Mouse (Mus musculus) stomach, embryonic 16.5 days (tissue): ENCODE results near the gene Rgs11. TPM values are rescaled to one million over a fixed set of nuclear protein-coding genes. Genes with fewer than 3 reads are reported as not detected.

Experiments
- ATAC-seq: fragments of 200-750 bp; cut with Nextera tagmentation; 2 replicates; pipeline ENCODE4 v1.8.0; 2017; ENCODE audit warnings: moderate number of reproducible peaks, moderate TSS enrichment; ENCODE audit not compliant: insufficient read depth, low FRiP score
- H3K27ac ChIP-seq: fragments of 300-500 bp; sonication (generic); 2 replicates; pipeline ENCODE4 v1.5.1; 2014; ENCODE audit warnings: low read length
- H3K27me3 ChIP-seq: fragments of 300-500 bp; sonication (generic); 2 replicates; pipeline ENCODE4 v1.6.1; 2014; ENCODE audit warnings: low read length, control low read depth, mixed read lengths; ENCODE audit not compliant: control insufficient read depth, insufficient read depth
- H3K36me3 ChIP-seq: fragments of 300-500 bp; sonication (generic); 2 replicates; pipeline ENCODE4 v1.6.1; 2014; ENCODE audit warnings: low read length; ENCODE audit not compliant: control insufficient read depth, insufficient read depth
- H3K4me1 ChIP-seq: fragments of 300-500 bp; sonication (generic); 2 replicates; pipeline ENCODE4 v1.6.1; 2014; ENCODE audit warnings: low read length, control low read depth, mixed read lengths; ENCODE audit not compliant: control insufficient read depth, insufficient read depth
- H3K4me2 ChIP-seq: fragments of 300-500 bp; sonication (generic); 2 replicates; pipeline ENCODE4 v1.6.1; 2014; ENCODE audit warnings: low read depth, low read length, mixed read lengths
- H3K4me3 ChIP-seq: fragments of 300-500 bp; sonication (generic); replicated peaks from 2 replicates; pipeline ENCODE4 v1.5.1; 2014; ENCODE audit warnings: mild to moderate bottlenecking, low read length
- H3K9ac ChIP-seq: fragments of 300-500 bp; sonication (generic); 2 replicates; pipeline ENCODE4 v1.6.1; 2014; ENCODE audit warnings: low read length
- H3K9me3 ChIP-seq: fragments of 300-500 bp; sonication (generic); replicated peaks from 2 replicates; pipeline ENCODE4 v1.6.1; 2016; ENCODE audit warnings: low read length, control low read depth; ENCODE audit not compliant: control insufficient read depth
- WGBS: fragments of 180-500 bp; shearing (Covaris S2); extraction: QIAGEN DNeasy Blood & Tissue Kit; methylation state at CpG from one replicate; pipeline ENCODE4 v1.1.7; 2014; 5-methylcytosine and 5-hydroxymethylcytosine counted together
- polyA plus RNA-seq: library from polyadenylated mRNA; unstranded; fragments of >200 nt; fragmentation: Nextera tagmentation; extraction: Ambion mirVana; gene quantifications from 2 replicates; pipeline ENCODE4 v1.2.1, GENCODE M21; 2015

Rgs11 gene
- polyA plus RNA-seq, 1 experiment from 2014 or later = 40.3 TPM

DNA sequence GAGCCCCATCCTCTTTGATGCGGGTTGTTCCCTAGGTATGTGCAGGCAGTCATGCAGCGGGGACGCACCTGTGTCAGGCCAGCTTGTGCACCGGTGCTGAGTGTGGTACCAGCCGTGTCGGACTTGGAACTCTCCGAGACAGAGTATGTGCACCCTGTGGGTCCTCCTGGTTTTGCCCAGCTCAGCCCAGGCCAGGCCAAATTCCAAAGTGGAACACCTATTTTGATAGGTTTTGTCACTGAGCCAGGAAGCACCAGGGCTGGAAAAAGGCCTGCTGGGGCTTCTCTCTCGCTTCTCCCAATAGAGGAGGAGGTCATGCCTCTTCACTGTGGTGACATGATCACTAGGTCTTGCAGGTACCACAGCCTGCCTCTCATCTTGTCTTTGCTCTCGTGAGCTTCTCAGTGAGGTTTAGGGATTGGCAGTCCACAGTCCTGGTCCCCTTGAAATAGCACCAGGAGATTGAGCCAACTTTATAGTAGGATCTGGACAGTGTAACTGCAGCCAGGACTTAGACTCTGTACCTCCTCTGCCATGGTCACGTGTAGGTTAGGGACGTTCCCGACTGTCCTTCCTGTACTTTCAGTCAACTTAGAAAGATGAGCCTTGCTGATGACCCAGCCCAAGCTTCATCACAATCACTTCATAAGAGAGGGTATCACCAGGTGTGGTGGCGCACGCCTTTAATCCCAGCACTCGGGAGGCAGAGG lies 10.1 kb upstream of the Rgs11 start:
- H3K36me3 ChIP-seq = peaks cover 40% of the 10 kb centered on the region
- no peak overlapping the region for H3K27ac ChIP-seq
- H3K4me2 ChIP-seq = no peak overlapping the region
- WGBS = 96% methylated on average over 15 of the region's 15 CpGs
- H3K9ac ChIP-seq = no peak overlapping the region
- no peak overlapping the region for H3K4me3 ChIP-seq
- H3K9me3 ChIP-seq = no peaks in the 10 kb centered on the region
- H3K4me1 ChIP-seq = no peaks in the 10 kb centered on the region
- no peak for ATAC-seq
- no peaks in the 10 kb centered on the region for H3K27me3 ChIP-seq

DNA sequence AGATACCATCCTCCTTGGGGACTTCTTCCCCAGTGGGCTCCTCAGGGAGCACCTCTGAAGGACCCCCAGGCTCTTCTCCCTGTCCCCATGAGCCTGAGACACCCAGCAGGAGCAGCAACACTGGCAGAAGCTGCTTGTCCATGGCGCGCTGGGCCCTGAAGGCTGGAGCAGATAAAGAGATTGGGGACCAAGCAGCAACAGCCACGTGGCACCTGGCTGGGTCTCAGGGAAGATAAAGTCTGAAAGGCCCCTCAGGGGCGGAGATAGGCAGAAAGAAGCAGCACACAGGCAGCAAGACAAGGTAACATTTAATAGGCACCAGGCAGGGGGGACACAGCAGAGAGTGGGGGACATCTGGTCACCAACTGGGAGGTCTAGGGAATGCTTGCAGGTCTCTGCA lies 3.9 kb upstream of the Rgs11 start, which contains the start of gene Pdia2:
Gene Pdia2, minus strand, starts transcription at position 196 of the 400 bp plus-strand sequence.
- no peak within 1 kb of the TSS; the same call in 1 of the 2 replicates for H3K4me2 ChIP-seq
- WGBS = 62% methylated on average over 4 of the region's 4 CpGs

DNA sequence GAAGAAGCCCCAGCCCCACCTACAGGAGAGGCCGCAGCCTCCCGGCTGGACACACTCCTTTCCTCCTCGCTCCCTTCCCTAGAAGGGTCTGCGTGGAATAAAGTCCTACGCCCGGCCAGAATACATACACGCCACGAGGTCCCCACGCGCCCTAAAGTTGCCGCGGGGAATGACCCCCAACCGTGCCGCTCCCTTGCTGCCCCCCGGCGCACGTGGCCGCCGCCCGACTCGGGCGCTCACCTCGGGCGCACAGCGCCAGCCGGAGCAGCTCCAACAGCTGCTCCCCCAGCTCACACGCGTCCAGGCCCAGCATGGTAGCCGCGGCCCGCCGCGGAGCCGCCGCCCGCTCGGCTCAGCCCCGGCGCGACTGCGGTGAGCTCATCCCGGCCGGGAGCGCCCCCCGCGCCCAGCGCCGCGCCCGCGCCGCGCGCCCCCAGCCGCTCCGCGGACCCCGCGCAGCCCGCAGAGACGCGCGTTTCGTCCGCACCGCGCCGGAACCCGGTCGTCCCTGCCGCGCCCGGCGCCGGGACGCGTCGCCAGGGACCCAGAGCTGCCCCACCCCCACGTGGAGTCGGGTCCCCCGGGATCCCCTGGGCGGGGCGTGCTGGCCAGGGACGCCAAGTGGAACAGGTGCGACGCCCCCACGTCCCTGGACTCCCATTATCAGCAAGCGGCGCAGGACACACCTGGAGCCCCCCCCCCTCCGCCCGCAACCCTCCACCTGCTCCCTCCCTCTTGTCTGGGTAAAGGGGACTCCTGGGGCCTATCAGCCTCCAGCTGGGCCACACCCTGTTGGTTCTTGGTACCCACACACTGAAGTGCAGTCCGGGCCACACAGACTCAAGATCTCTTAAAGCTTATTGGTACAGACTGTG lies 1.7 kb upstream of the Rgs11 start:
- peak overlapping the region; percentile 78 for H3K9ac ChIP-seq
- ATAC-seq = peak; percentile 70
- H3K27ac ChIP-seq = peak overlapping the region; percentile 60
- H3K9me3 ChIP-seq = no peaks in the 10 kb centered on the region
- under 1% methylated on average over 84 of the region's 92 CpGs for WGBS
- peak overlapping the region; percentile 87 for H3K4me2 ChIP-seq
- H3K4me1 ChIP-seq = peaks cover 15% of the 10 kb centered on the region
- peaks cover 16% of the 10 kb centered on the region; the same call in 1 of the 2 replicates for H3K36me3 ChIP-seq
- peak overlapping the region; percentile 58 for H3K4me3 ChIP-seq
- H3K27me3 ChIP-seq = peaks cover 13% of the 10 kb centered on the region

More for the DNA sequence above, 3.9 kb upstream of the Rgs11 start, which contains the start of gene Pdia2:
- no peak for ATAC-seq
- peaks cover 25% of the 10 kb centered on the region for H3K36me3 ChIP-seq
- H3K4me3 ChIP-seq = no peak within 1 kb of the TSS
- H3K9ac ChIP-seq = no peak within 1 kb of the TSS; the same call in 1 of the 2 replicates
- H3K9me3 ChIP-seq = no peaks in the 10 kb centered on the region
- H3K4me1 ChIP-seq = peaks cover 15% of the 10 kb centered on the region
- H3K27ac ChIP-seq = peak within 1 kb of the TSS; percentile 27; the same call in 1 of the 2 replicates
- H3K27me3 ChIP-seq = peaks cover 13% of the 10 kb centered on the region

GRCm38 (mm10) chr17:26201998-26202397 lies 753 bp upstream of the Rgs11 start:
- ATAC-seq = no peak
- no peak overlapping the region for H3K27ac ChIP-seq
- H3K27me3 ChIP-seq = peaks cover 13% of the 10 kb centered on the region
- H3K4me3 ChIP-seq = no peak overlapping the region
- no peak overlapping the region for H3K4me2 ChIP-seq
- H3K9me3 ChIP-seq = no peaks in the 10 kb centered on the region
- H3K9ac ChIP-seq = no peak overlapping the region
- H3K36me3 ChIP-seq = peaks cover 12% of the 10 kb centered on the region; the same call in 1 of the 2 replicates
- peaks cover 15% of the 10 kb centered on the region for H3K4me1 ChIP-seq

GRCm38 (mm10) chr17:26203321-26203811 lies 615 bp downstream of the Rgs11 start:
- H3K9me3 ChIP-seq = no peaks in the 10 kb centered on the region
- WGBS = 1% methylated on average over 30 of the region's 30 CpGs
- ATAC-seq = peak; percentile 37; the same call in 1 of the 2 replicates
- peaks cover 15% of the 10 kb centered on the region for H3K4me1 ChIP-seq
- H3K4me2 ChIP-seq = peak overlapping the region; percentile 94
- H3K9ac ChIP-seq = peak overlapping the region; percentile 66
- H3K27ac ChIP-seq = no peak overlapping the region
- peaks cover 13% of the 10 kb centered on the region for H3K27me3 ChIP-seq
- H3K4me3 ChIP-seq = peak overlapping the region; percentile 59
- no peaks in the 10 kb centered on the region for H3K36me3 ChIP-seq

GRCm38 (mm10) chr17:26204766-26205165 lies 2.0 kb downstream of the Rgs11 start:
- no peak overlapping the region for H3K4me2 ChIP-seq
- H3K4me1 ChIP-seq = peaks cover 15% of the 10 kb centered on the region
- WGBS = 38% methylated on average over 11 of the region's 11 CpGs
- peaks cover 13% of the 10 kb centered on the region for H3K27me3 ChIP-seq
- H3K4me3 ChIP-seq = no peak overlapping the region
- H3K36me3 ChIP-seq = no peaks in the 10 kb centered on the region
- H3K27ac ChIP-seq = no peak overlapping the region
- H3K9me3 ChIP-seq = no peaks in the 10 kb centered on the region
- H3K9ac ChIP-seq = no peak overlapping the region; the same call in 1 of the 2 replicates
- ATAC-seq = no peak

DNA sequence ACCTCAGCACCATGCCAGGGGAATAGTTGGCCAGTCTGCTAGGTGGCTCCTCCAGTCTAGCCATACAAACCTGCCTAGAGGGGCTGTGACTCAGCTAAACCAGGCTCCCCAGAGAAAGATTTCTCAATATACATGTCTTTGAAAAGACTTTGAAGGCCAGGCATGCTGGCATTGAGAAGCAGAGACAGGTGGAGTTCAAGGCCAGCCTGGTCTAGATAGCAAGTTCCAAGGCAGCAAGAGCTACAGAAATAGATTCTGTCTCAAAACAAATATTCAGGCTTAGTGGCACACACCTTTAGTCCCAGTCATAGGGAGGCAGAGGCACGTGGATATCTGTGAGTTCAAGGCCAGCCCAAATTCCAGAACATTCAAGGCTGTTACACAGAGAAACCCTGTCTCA lies 3.6 kb downstream of the Rgs11 start:
- H3K4me1 ChIP-seq = peaks cover 13% of the 10 kb centered on the region
- no peak overlapping the region for H3K4me2 ChIP-seq
- peaks cover 11% of the 10 kb centered on the region for H3K27me3 ChIP-seq
- no peak overlapping the region for H3K9ac ChIP-seq
- H3K4me3 ChIP-seq = no peak overlapping the region
- no peak overlapping the region for H3K27ac ChIP-seq
- no peaks in the 10 kb centered on the region for H3K36me3 ChIP-seq
- WGBS = 45% methylated on average over 1 of the region's 1 CpGs
- no peaks in the 10 kb centered on the region for H3K9me3 ChIP-seq
- no peak for ATAC-seq

DNA sequence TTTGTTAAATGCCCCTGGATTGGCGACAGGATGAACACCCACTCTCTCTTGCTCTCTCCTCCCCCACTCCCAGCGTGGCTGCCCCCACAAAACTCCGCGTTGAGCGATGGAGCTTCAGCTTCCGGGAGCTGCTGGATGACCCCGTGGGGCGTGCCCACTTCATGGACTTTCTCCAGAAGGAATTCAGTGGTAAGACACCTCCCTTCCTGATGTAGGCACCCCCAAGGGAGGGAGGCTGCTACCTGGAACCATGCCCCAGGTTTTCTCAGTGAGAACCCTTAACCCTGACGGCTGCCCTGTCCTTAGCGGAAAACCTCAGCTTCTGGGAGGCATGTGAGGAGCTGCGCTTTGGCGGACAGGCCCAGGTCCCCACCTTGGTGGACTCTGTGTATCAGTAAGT lies 4.9 kb downstream of the Rgs11 start, which contains the start of gene Arhgdig:
Gene Arhgdig, minus strand, starts transcription at position 101 of the 400 bp plus-strand sequence.
- WGBS = 84% methylated on average over 12 of the region's 12 CpGs
- Histone ChIP-seq H3K4me3 (no peak within 1 kb of the TSS), H3K9ac (no peak within 1 kb of the TSS), H3K9me3 (no peaks in the 10 kb centered on the region), H3K36me3 (no peaks in the 10 kb centered on the region), H3K27ac (no peak within 1 kb of the TSS), H3K27me3 (no peaks in the 10 kb centered on the region; the same call in none of the 2 replicates), H3K4me1 (peaks cover 8% of the 10 kb centered on the region), H3K4me2 (no peak within 1 kb of the TSS)
- no peak for ATAC-seq
